Mouse (Mus musculus) stomach, embryonic 16.5 days (tissue): ENCODE results near the gene Acadvl. TPM values are rescaled to one million over a fixed set of nuclear protein-coding genes. Genes with fewer than 3 reads are reported as not detected.

Experiments used
- ATAC-seq: fragments of 200-750 bp; cut with Nextera tagmentation; 2 replicates; pipeline ENCODE4 v1.8.0; 2017; ENCODE audit warnings: moderate number of reproducible peaks, moderate TSS enrichment; ENCODE audit not compliant: insufficient read depth, low FRiP score
- H3K27ac ChIP-seq: fragments of 300-500 bp; sonication (generic); 2 replicates; pipeline ENCODE4 v1.5.1; 2014; ENCODE audit warnings: low read length
- H3K27me3 ChIP-seq: fragments of 300-500 bp; sonication (generic); 2 replicates; pipeline ENCODE4 v1.6.1; 2014; ENCODE audit warnings: low read length, control low read depth, mixed read lengths; ENCODE audit not compliant: control insufficient read depth, insufficient read depth
- H3K36me3 ChIP-seq: fragments of 300-500 bp; sonication (generic); 2 replicates; pipeline ENCODE4 v1.6.1; 2014; ENCODE audit warnings: low read length; ENCODE audit not compliant: control insufficient read depth, insufficient read depth
- H3K4me1 ChIP-seq: fragments of 300-500 bp; sonication (generic); 2 replicates; pipeline ENCODE4 v1.6.1; 2014; ENCODE audit warnings: low read length, control low read depth, mixed read lengths; ENCODE audit not compliant: control insufficient read depth, insufficient read depth
- H3K4me2 ChIP-seq: fragments of 300-500 bp; sonication (generic); 2 replicates; pipeline ENCODE4 v1.6.1; 2014; ENCODE audit warnings: low read depth, low read length, mixed read lengths
- H3K4me3 ChIP-seq: fragments of 300-500 bp; sonication (generic); replicated peaks from 2 replicates; pipeline ENCODE4 v1.5.1; 2014; ENCODE audit warnings: mild to moderate bottlenecking, low read length
- H3K9ac ChIP-seq: fragments of 300-500 bp; sonication (generic); 2 replicates; pipeline ENCODE4 v1.6.1; 2014; ENCODE audit warnings: low read length
- H3K9me3 ChIP-seq: fragments of 300-500 bp; sonication (generic); replicated peaks from 2 replicates; pipeline ENCODE4 v1.6.1; 2016; ENCODE audit warnings: low read length, control low read depth; ENCODE audit not compliant: control insufficient read depth
- WGBS: fragments of 180-500 bp; shearing (Covaris S2); extraction: QIAGEN DNeasy Blood & Tissue Kit; methylation state at CpG from one replicate; pipeline ENCODE4 v1.1.7; 2014; 5-methylcytosine and 5-hydroxymethylcytosine counted together
- polyA plus RNA-seq: library from polyadenylated mRNA; unstranded; fragments of >200 nt; fragmentation: Nextera tagmentation; extraction: Ambion mirVana; gene quantifications from 2 replicates; pipeline ENCODE4 v1.2.1, GENCODE M21; 2015

Gene Acadvl
- 115 and 119 TPM in 2 replicates for polyA plus RNA-seq

GRCm38 (mm10) chr11:70014880-70015558 is at the start of gene Acadvl:
Gene Acadvl, minus strand, starts transcription at chr11:70015411.
- peak; percentile 89 for ATAC-seq
- no peaks in the 10 kb centered on the region for H3K27me3 ChIP-seq
- under 1% methylated on average over 35 of the region's 35 CpGs for WGBS
- H3K4me3 ChIP-seq = peak within 1 kb of the TSS; percentile 58
- H3K9me3 ChIP-seq = no peaks in the 10 kb centered on the region
- peak within 1 kb of the TSS; percentile 25 for H3K27ac ChIP-seq
- peaks cover 17% of the 10 kb centered on the region for H3K36me3 ChIP-seq
- H3K4me1 ChIP-seq = peaks cover 29% of the 10 kb centered on the region
- H3K4me2 ChIP-seq = peak within 1 kb of the TSS; percentile 64
- H3K9ac ChIP-seq = peak within 1 kb of the TSS; percentile 79

DNA sequence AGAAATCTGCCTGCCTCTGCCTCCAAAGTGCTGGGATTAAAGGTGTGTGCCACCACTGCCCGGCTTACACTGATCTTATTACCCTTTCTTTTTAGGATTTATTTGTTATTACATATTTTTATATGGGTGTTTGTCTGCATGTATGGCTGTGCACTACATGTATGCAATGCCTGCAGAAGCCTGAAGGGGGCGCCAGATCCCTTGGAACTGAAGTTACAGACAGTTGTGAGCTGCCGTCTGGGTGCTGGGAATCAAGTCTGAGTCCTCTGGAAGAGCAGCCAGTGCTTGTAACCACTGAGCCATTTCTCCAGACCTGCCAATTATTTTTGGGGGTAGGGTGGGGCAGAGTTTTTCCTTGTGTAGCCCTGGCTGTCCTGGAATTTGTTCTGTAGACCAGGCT is 47.8 kb upstream of the Acadvl start:
- no peaks in the 10 kb centered on the region for H3K36me3 ChIP-seq

GRCm38 (mm10) chr11:70059930-70060329 is 44.7 kb upstream of the Acadvl start:
- no peaks in the 10 kb centered on the region for H3K27me3 ChIP-seq
- H3K4me3 ChIP-seq = no peak overlapping the region
- H3K4me1 ChIP-seq = no peaks in the 10 kb centered on the region
- H3K27ac ChIP-seq = no peak overlapping the region
- H3K36me3 ChIP-seq = no peaks in the 10 kb centered on the region
- 26% methylated on average over 6 of the region's 6 CpGs for WGBS
- no peak overlapping the region for H3K4me2 ChIP-seq
- no peaks in the 10 kb centered on the region for H3K9me3 ChIP-seq
- no peak overlapping the region for H3K9ac ChIP-seq
- ATAC-seq = no peak

More for the DNA sequence above, 47.8 kb upstream of the Acadvl start:
- H3K4me1 ChIP-seq = no peaks in the 10 kb centered on the region
- no peak overlapping the region for H3K4me2 ChIP-seq
- no peaks in the 10 kb centered on the region for H3K27me3 ChIP-seq
- H3K4me3 ChIP-seq = no peak overlapping the region
- ATAC-seq = no peak
- no peak overlapping the region for H3K9ac ChIP-seq
- 67% methylated on average over 3 of the region's 3 CpGs for WGBS
- no peaks in the 10 kb centered on the region for H3K9me3 ChIP-seq
- no peak overlapping the region for H3K27ac ChIP-seq

- H3K9me3 ChIP-seq = no peaks in the 10 kb centered on the region
- H3K9ac ChIP-seq = no peak overlapping the region
- H3K27ac ChIP-seq = no peak overlapping the region
- no peaks in the 10 kb centered on the region for H3K27me3 ChIP-seq
- WGBS = 85% methylated on average over 9 of the region's 9 CpGs
- H3K4me2 ChIP-seq = no peak overlapping the region
- H3K36me3 ChIP-seq = no peaks in the 10 kb centered on the region
- H3K4me3 ChIP-seq = no peak overlapping the region
- H3K4me1 ChIP-seq = no peaks in the 10 kb centered on the region
- no peak for ATAC-seq
Measured at GRCm38 (mm10) chr11:70057805-70058204, 42.6 kb upstream of the Acadvl start.

- WGBS = 22% methylated on average over 18 of the region's 18 CpGs
- peak; percentile 37; the same call in 1 of the 2 replicates for ATAC-seq
- Histone ChIP-seq H3K27me3 (no peaks in the 10 kb centered on the region), H3K9ac (no peak overlapping the region), H3K27ac (no peak overlapping the region), H3K4me2 (no peak overlapping the region), H3K36me3 (no peaks in the 10 kb centered on the region), H3K9me3 (no peaks in the 10 kb centered on the region), H3K4me1 (no peaks in the 10 kb centered on the region), H3K4me3 (no peak overlapping the region)
Measured at GRCm38 (mm10) chr11:70055618-70056214, 40.5 kb upstream of the Acadvl start.

DNA sequence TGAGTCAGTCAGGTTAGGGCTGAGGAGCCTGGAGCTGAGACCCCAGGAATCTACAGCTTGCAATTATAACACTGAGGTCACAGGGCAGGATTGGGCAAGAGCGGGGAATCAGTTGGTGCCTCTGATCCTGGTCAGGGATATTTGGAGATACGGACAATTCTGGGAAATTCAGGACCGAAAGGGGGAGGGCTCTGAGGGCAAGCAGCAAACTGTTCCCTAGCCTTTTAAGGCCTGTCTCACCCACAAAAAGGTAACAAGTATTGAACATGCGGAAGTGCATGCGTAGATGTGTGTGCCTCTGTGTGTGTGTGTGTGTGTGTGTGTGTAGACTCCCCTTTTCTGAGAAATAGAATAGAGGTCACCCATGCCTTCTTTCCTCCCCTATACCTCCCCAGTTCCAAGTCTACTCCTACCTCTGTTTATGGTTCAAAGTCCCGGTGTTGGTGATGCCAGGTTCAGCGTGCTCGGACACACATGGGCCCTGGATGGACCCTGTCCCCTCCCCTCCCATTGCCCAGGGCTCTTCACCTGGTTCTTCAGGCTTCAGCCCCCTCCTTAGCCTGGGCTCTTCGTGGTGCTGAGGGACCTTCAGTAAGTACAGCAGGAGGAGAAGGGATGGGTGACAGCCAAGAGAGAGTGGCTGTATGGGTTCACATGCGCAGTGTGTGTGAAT is 38.8 kb upstream of the Acadvl start, which contains the start of gene Asgr1:
Gene Asgr1, plus strand, starts transcription at position 188 of the 673 bp plus-strand sequence.
- H3K27me3 ChIP-seq = no peaks in the 10 kb centered on the region
- WGBS = 80% methylated on average over 10 of the region's 10 CpGs
- ATAC-seq = 0 out of 2 replicates have a peak, but pooled peaks have one; percentile 14
- H3K4me1 ChIP-seq = no peaks in the 10 kb centered on the region
- H3K4me3 ChIP-seq = no peak within 1 kb of the TSS
- H3K9me3 ChIP-seq = no peaks in the 10 kb centered on the region
- no peaks in the 10 kb centered on the region for H3K36me3 ChIP-seq
- no peak within 1 kb of the TSS for H3K27ac ChIP-seq
- no peak within 1 kb of the TSS for H3K4me2 ChIP-seq
- H3K9ac ChIP-seq = no peak within 1 kb of the TSS

DNA sequence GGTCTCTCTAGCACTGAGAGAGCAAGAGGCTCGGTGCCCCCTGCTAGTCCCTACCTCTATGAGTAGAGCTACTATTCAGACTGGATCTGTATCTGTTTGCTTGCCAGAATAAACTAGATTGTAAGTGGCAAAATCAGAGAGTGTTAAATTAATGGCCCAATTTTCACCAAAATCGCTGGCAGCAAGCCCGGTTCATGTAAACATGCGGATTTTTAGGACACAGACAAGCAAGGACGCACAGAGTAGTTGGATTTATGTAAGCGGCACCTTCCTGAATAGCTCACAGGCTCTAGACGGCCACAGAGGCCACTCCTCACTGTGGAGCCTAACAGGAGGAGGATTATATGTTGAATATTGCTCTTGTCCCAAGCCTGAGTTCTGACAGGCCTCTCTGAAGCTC is 37.9 kb upstream of the Acadvl start:
- H3K4me1 ChIP-seq = no peaks in the 10 kb centered on the region
- H3K27me3 ChIP-seq = no peaks in the 10 kb centered on the region
- no peak overlapping the region for H3K4me2 ChIP-seq
- no peaks in the 10 kb centered on the region for H3K9me3 ChIP-seq
- H3K27ac ChIP-seq = no peak overlapping the region
- H3K4me3 ChIP-seq = no peak overlapping the region
- 42% methylated on average over 7 of the region's 7 CpGs for WGBS
- no peak overlapping the region for H3K9ac ChIP-seq
- ATAC-seq = no peak
- H3K36me3 ChIP-seq = no peaks in the 10 kb centered on the region

DNA sequence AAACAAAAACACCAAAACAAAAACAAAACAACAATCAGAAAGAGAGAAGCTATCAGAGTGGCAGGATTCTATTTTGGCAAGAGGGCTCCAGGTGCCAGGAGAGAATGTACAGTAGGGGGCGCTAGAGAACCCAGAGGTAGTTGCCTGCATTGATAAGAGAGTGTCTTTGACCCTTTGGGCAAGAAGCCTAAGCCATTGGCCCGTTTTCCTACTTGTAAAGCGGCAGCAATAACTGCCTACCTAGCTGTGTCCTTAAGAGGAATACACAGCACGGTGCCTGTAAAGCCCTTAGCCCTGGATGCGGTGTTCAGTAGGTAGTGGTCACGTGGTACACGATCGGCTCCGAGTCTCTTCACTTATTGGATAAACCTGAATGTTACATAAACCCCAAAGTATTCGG is 34.6 kb upstream of the Acadvl start:
- no peak for ATAC-seq

GRCm38 (mm10) chr11:70049366-70049765 is 34.2 kb upstream of the Acadvl start:
- no peak for ATAC-seq
- Histone ChIP-seq H3K36me3 (no peaks in the 10 kb centered on the region), H3K4me3 (no peak overlapping the region), H3K9ac (no peak overlapping the region), H3K4me1 (no peaks in the 10 kb centered on the region), H3K4me2 (no peak overlapping the region), H3K9me3 (no peaks in the 10 kb centered on the region), H3K27me3 (no peaks in the 10 kb centered on the region), H3K27ac (no peak overlapping the region)
- 56% methylated on average over 6 of the region's 6 CpGs for WGBS

More for the DNA sequence above, 34.6 kb upstream of the Acadvl start:
- Histone ChIP-seq H3K9me3 (no peaks in the 10 kb centered on the region), H3K4me2 (no peak overlapping the region), H3K4me3 (no peak overlapping the region), H3K9ac (no peak overlapping the region), H3K27me3 (no peaks in the 10 kb centered on the region), H3K36me3 (no peaks in the 10 kb centered on the region), H3K27ac (no peak overlapping the region), H3K4me1 (no peaks in the 10 kb centered on the region)
- WGBS = 52% methylated on average over 10 of the region's 10 CpGs
